22 mouse cellular contexts compared by ENCODE assay signal in genomic region chr14:74972687-74973086, GRCm38 (mm10). TPM values are rescaled to one million over a fixed set of nuclear protein-coding genes. Genes with fewer than 3 reads are reported as not detected.
DNase-seq lines count a peak whose midpoint lies in the region; ATAC-seq and TF ChIP-seq lines count a peak whose summit lies in the region.
"Had no signal": no experiment of that assay in that cellular context is flagged by ENCODE, and none has a peak within 500 bp of the region (broad histone marks: within the 10 kb centered on the region; RNA-seq: fewer than 3 reads in every experiment).

No protein-coding gene starts in this region.

- peak; percentile 76 for ATAC-seq in intestine, embryonic 16.5 days
- ATAC-seq in liver, embryonic 14.5 days (ENCODE audit: insufficient read depth): peak; percentile 81
- ATAC-seq: forebrain, embryonic 16.5 days; midbrain, embryonic 16.5 days had no signal

- DNase-seq in heart, adult 11 months: peak; percentile 81
- no peak for DNase-seq in heart, postnatal 36 days
- DNase-seq in liver, embryonic 14.5 days (ENCODE audit: low read depth in 3 of 3, low spot score in 3 of 3): peak; percentile 47 to 51 (median 49)
- DNase-seq in layer of hippocampus, adult 2 months (ENCODE audit: low spot score in 2 of 2): no peak
- DNase-seq in B cell, adult 2 months: no peak
- no peak for DNase-seq in spleen, postnatal 14 days (ENCODE audit: low spot score in 2 of 2)
- DNase-seq: cerebellum, adult 18-20 months; cerebellum, postnatal 14 days; embryo, embryonic 11 days; gastrocnemius, postnatal 14 days; heart, postnatal 10 days; lung, adult 18-20 months; lung, postnatal 10 days; thymus, adult 18-20 months; thymus, postnatal 36 days had no signal

- no peak for TF ChIP-seq CTCF in liver, embryonic 14.5 days (IDR thresholded peaks at IDR 0.05; ENCODE audit: low read depth)
- TF ChIP-seq CTCF in layer of hippocampus, adult 2 months (conservative IDR thresholded peaks at IDR 0.05): no peak

- H3K36me3 ChIP-seq in intestine, embryonic 16.5 days (ENCODE audit: control insufficient read depth, insufficient read depth, low read length): no peaks in the 10 kb centered on the region
- no peaks in the 10 kb centered on the region for H3K36me3 ChIP-seq in liver, embryonic 14.5 days (replicated peaks; ENCODE audit: control insufficient read depth, insufficient read depth, low read depth)
- H3K36me3 ChIP-seq: embryonic facial prominence, embryonic 13.5 days; heart, embryonic 12.5 days; hindbrain, embryonic 13.5 days; midbrain, embryonic 10.5 days had no signal

- H3K4me3 ChIP-seq in intestine, embryonic 16.5 days (ENCODE audit: low read length): no peak overlapping the region
- H3K4me3 ChIP-seq in liver, embryonic 14.5 days (ENCODE audit: insufficient read depth in 1 of 2, low read depth in 2 of 2, low read length in 2 of 2): 0 out of 4 replicates have a peak overlapping the region, but pooled peaks of 1 of the 2 experiments have one; percentile 10
- H3K4me3 ChIP-seq in layer of hippocampus, adult 2 months: no peak overlapping the region
- H3K4me3 ChIP-seq: embryonic facial prominence, embryonic 13.5 days; heart, embryonic 12.5 days; hindbrain, embryonic 13.5 days; midbrain, embryonic 10.5 days had no signal

- H3K4me1 ChIP-seq in intestine, embryonic 16.5 days (ENCODE audit: control insufficient read depth, insufficient read depth, low read length): peaks cover 7% of the 10 kb centered on the region
- peaks cover 38 to 48% of the 10 kb centered on the region in 2 experiments for H3K4me1 ChIP-seq in liver, embryonic 14.5 days (replicated peaks; ENCODE audit: control insufficient read depth in 2 of 2, insufficient read depth in 2 of 2, low read length in 1 of 2)
- H3K4me1 ChIP-seq: embryonic facial prominence, embryonic 13.5 days; hindbrain, embryonic 13.5 days had no signal

- TF ChIP-seq EP300 in liver, embryonic 14.5 days (IDR thresholded peaks at IDR 0.05; ENCODE audit: low read depth): no peak

- H3K27me3 ChIP-seq in intestine, embryonic 16.5 days (replicated peaks; ENCODE audit: control insufficient read depth, insufficient read depth, low read length): no peaks in the 10 kb centered on the region
- H3K27me3 ChIP-seq in liver, embryonic 14.5 days (ENCODE audit: control insufficient read depth, insufficient read depth, low read length): no peaks in the 10 kb centered on the region
- H3K27me3 ChIP-seq: embryonic facial prominence, embryonic 13.5 days; hindbrain, embryonic 13.5 days had no signal

- H3K27ac ChIP-seq in intestine, embryonic 16.5 days (ENCODE audit: low read length): no peak overlapping the region
- peak overlapping the region; percentile 84 for H3K27ac ChIP-seq in liver, embryonic 14.5 days
- no peak overlapping the region for H3K27ac ChIP-seq in layer of hippocampus, adult 2 months
- H3K27ac ChIP-seq: embryonic facial prominence, embryonic 13.5 days; hindbrain, embryonic 13.5 days; midbrain, embryonic 10.5 days had no signal

- intact Hi-C loops in heart, postnatal 36 days (cut with DNase I): no loop called here

- no peaks in the 10 kb centered on the region for H3K9me3 ChIP-seq in intestine, embryonic 16.5 days (ENCODE audit: control insufficient read depth, low read length)
- H3K9me3 ChIP-seq in liver, embryonic 14.5 days (ENCODE audit: control insufficient read depth, low read length): no peaks in the 10 kb centered on the region
- H3K9me3 ChIP-seq: embryonic facial prominence, embryonic 13.5 days; hindbrain, embryonic 13.5 days; midbrain, embryonic 10.5 days had no signal

- 69% methylated on average over 5 of the region's 5 CpGs for WGBS in intestine, embryonic 16.5 days
- WGBS in liver, embryonic 14.5 days (ENCODE audit: insufficient replicate concordance): 34% methylated on average over 5 of the region's 5 CpGs

- no peak overlapping the region for H3K9ac ChIP-seq in intestine, embryonic 16.5 days (ENCODE audit: low read depth, low read length)
- peak overlapping the region; percentile 53 for H3K9ac ChIP-seq in liver, embryonic 14.5 days (replicated peaks)
- H3K9ac ChIP-seq: embryonic facial prominence, embryonic 13.5 days; heart, embryonic 12.5 days; hindbrain, embryonic 13.5 days had no signal

- no peak overlapping the region for H3K4me2 ChIP-seq in intestine, embryonic 16.5 days (ENCODE audit: low read depth, low read length)
- peak overlapping the region; percentile 44 for H3K4me2 ChIP-seq in liver, embryonic 14.5 days (ENCODE audit: low read depth)
- H3K4me2 ChIP-seq: embryonic facial prominence, embryonic 13.5 days; heart, embryonic 12.5 days; hindbrain, embryonic 13.5 days had no signal

RNA-seq across cellular contexts. Expression of gene Lrch1, which starts 25.0 kb away (rescaled TPM):
- total RNA-seq in heart, postnatal 36 days (2021): 10 to 100 TPM; 16.2 to 17.5 TPM
- 9.8 and 9.9 TPM in 2 replicates for polyA plus RNA-seq in intestine, embryonic 16.5 days (2015; fragmentation: Nextera tagmentation; extraction: Ambion mirVana)
- polyA plus RNA-seq in liver, embryonic 14.5 days (2012; rRNA removed): 2.7 and 2.8 TPM in 2 replicates
- 3.4 and 4.4 TPM in 2 replicates for polyA plus RNA-seq in liver, embryonic 14.5 days (2014; fragmentation: Nextera tagmentation; extraction: Ambion mirVana)
- total RNA-seq in layer of hippocampus, adult 2 months (2021): 10 to 100 TPM; 17.5 to 24.7 TPM

RNA-seq across cellular contexts. Expression of gene Rubcnl, which starts 43.1 kb away (rescaled TPM):
- total RNA-seq in heart, postnatal 36 days (2021): under 1 TPM; 0.78 to 0.95 TPM
- polyA plus RNA-seq in intestine, embryonic 16.5 days (2015; fragmentation: Nextera tagmentation; extraction: Ambion mirVana): 0.45 and 0.58 TPM in 2 replicates
- 0.12 and 0.21 TPM in 2 replicates for polyA plus RNA-seq in liver, embryonic 14.5 days (2012; rRNA removed)
- polyA plus RNA-seq in liver, embryonic 14.5 days (2014; fragmentation: Nextera tagmentation; extraction: Ambion mirVana): 0.09 and 0.15 TPM in 2 replicates
- total RNA-seq in layer of hippocampus, adult 2 months (2021): 1 to 10 TPM; 1.4 TPM

Comparison
In these comparisons a context has a peak if more than half of its experiments do, and no peak if none do; other contexts are left out.
1. DNase-seq: peak in heart, adult 11 months (single experiment) and liver, embryonic 14.5 days (3 of 3); none in heart, postnatal 36 days (0 of 2), layer of hippocampus, adult 2 months (0 of 2), B cell, adult 2 months (0 of 2) and spleen, postnatal 14 days (0 of 2).